Mouse (Mus musculus): ENCODE measurements around the gene Fign. TPM values are rescaled to one million over a fixed set of nuclear protein-coding genes. Genes with fewer than 3 reads are reported as not detected.

Gene Fign
- polyA plus RNA-seq, 1 experiment from 2014 or later = 17.0 TPM

DNA sequence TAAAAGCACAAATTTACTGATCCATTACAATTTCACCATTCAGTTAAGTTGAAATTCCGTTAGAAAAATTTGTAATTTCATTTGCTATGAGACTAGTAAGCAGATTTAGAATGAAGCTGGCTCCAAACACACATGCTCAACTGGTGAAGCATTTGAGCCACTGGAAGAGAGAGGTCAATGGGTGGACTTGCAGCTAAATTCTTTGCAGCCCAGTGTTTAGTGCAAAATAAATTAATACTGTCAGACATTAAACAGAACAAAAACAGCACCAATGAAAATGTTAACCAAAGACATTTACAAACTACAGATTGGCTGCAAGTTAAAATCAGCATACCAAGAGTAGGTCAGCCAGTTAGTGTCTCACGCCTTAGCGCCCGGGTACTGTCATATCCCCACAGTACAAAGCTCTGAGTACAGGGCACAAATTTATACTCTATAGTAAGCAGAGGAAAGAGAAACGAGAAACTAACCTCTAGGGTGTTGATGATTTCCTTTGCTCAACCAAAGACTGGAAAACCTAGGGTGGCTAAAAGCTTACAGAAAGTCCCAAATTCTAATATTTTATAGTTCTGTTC lies 13.9 kb downstream of the Fign start:
- H3K36me3 ChIP-seq = no peaks in the 10 kb centered on the region
- H3K9ac ChIP-seq (replicated peaks) = no peak overlapping the region
- no peaks in the 10 kb centered on the region for H3K9me3 ChIP-seq
- H3K4me2 ChIP-seq (replicated peaks) = no peak overlapping the region
- H3K4me1 ChIP-seq = peaks cover 27% of the 10 kb centered on the region
- H3K27ac ChIP-seq (replicated peaks) = no peak overlapping the region
- ATAC-seq (ENCODE audit: low FRiP score, low read depth) = no peak
- no peak overlapping the region for H3K4me3 ChIP-seq
- no peaks in the 10 kb centered on the region for H3K27me3 ChIP-seq
- 83% methylated on average over 5 of the region's 5 CpGs for WGBS

- peaks cover 52% of the 10 kb centered on the region for H3K4me1 ChIP-seq
- peak overlapping the region; percentile 29 for H3K4me2 ChIP-seq (replicated peaks)
- 10% methylated on average over 4 of the region's 4 CpGs for WGBS
- no peak overlapping the region; the same call in 1 of the 2 replicates for H3K9ac ChIP-seq (replicated peaks)
- no peaks in the 10 kb centered on the region for H3K36me3 ChIP-seq
- H3K4me3 ChIP-seq = no peak overlapping the region
- ATAC-seq (ENCODE audit: low FRiP score, low read depth) = peak; percentile 83
- H3K27me3 ChIP-seq = peaks cover 13% of the 10 kb centered on the region; the same call in 1 of the 2 replicates
- H3K9me3 ChIP-seq = no peaks in the 10 kb centered on the region
- peak overlapping the region; percentile 69 for H3K27ac ChIP-seq (replicated peaks)
Observed at GRCm38 (mm10) chr2:64079765-64080164, 18.1 kb downstream of the Fign start.

DNA sequence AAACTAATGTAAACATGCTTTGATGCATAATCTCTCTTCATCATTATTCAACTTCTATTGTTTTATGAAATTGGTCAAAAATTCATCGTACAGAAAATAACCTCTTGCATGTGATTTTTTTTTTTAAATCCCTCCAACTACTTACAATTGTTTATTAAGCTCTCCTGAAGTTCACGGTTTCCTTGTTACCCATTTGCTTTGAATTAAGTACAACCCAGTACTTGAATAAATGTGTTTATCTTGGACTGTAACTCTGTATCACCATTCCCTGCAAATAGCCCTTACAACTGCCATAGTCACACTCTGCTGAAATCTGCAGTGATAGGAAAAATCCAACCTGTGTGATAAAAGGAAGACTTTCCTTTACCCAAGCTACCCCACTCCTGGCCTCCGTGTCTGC lies 19.3 kb downstream of the Fign start:
- WGBS = 62% methylated on average over 3 of the region's 3 CpGs
- peaks cover 57% of the 10 kb centered on the region for H3K4me1 ChIP-seq

GRCm38 (mm10) chr2:64077846-64078245 lies 20.0 kb downstream of the Fign start:
- Histone ChIP-seq H3K9ac (replicated peaks) (no peak overlapping the region), H3K27ac (replicated peaks) (no peak overlapping the region), H3K27me3 (peaks cover 13% of the 10 kb centered on the region; the same call in 1 of the 2 replicates), H3K36me3 (no peaks in the 10 kb centered on the region), H3K4me3 (no peak overlapping the region), H3K9me3 (no peaks in the 10 kb centered on the region), H3K4me1 (peaks cover 57% of the 10 kb centered on the region), H3K4me2 (replicated peaks) (no peak overlapping the region)
- ATAC-seq (ENCODE audit: low FRiP score, low read depth) = no peak
- 56% methylated on average over 2 of the region's 2 CpGs for WGBS

More for the DNA sequence above, 19.3 kb downstream of the Fign start:
- no peaks in the 10 kb centered on the region for H3K9me3 ChIP-seq
- peak overlapping the region; percentile 69; the same call in 1 of the 2 replicates for H3K27ac ChIP-seq (replicated peaks)
- H3K27me3 ChIP-seq = peaks cover 13% of the 10 kb centered on the region; the same call in 1 of the 2 replicates
- no peak overlapping the region for H3K9ac ChIP-seq (replicated peaks)
- ATAC-seq (ENCODE audit: low FRiP score, low read depth) = no peak
- no peaks in the 10 kb centered on the region for H3K36me3 ChIP-seq
- no peak overlapping the region for H3K4me2 ChIP-seq (replicated peaks)
- H3K4me3 ChIP-seq = no peak overlapping the region

GRCm38 (mm10) chr2:64075873-64076272 lies 22.0 kb downstream of the Fign start:
- Histone ChIP-seq H3K27ac (replicated peaks) (no peak overlapping the region), H3K9ac (replicated peaks) (no peak overlapping the region; the same call in 1 of the 2 replicates), H3K4me3 (no peak overlapping the region)

GRCm38 (mm10) chr2:64074602-64075389 lies 23.0 kb downstream of the Fign start:
- Histone ChIP-seq H3K27ac (replicated peaks) (0 out of 2 replicates have a peak overlapping the region, but pooled peaks have one; percentile 12), H3K4me2 (replicated peaks) (peak overlapping the region; percentile 35), H3K4me3 (no peak overlapping the region), H3K9ac (replicated peaks) (no peak overlapping the region), H3K4me1 (peaks cover 38% of the 10 kb centered on the region), H3K9me3 (no peaks in the 10 kb centered on the region), H3K27me3 (peaks cover 13% of the 10 kb centered on the region; the same call in 1 of the 2 replicates), H3K36me3 (no peaks in the 10 kb centered on the region)
- 35% methylated on average over 17 of the region's 17 CpGs for WGBS
- ATAC-seq (ENCODE audit: low FRiP score, low read depth) = no peak

More at GRCm38 (mm10) chr2:64075873-64076272, 22.0 kb downstream of the Fign start:
- H3K9me3 ChIP-seq = no peaks in the 10 kb centered on the region
- peak overlapping the region; percentile 35 for H3K4me2 ChIP-seq (replicated peaks)
- H3K4me1 ChIP-seq = peaks cover 48% of the 10 kb centered on the region
- no peak for ATAC-seq (ENCODE audit: low FRiP score, low read depth)
- H3K36me3 ChIP-seq = no peaks in the 10 kb centered on the region
- H3K27me3 ChIP-seq = peaks cover 13% of the 10 kb centered on the region; the same call in 1 of the 2 replicates
- WGBS = 22% methylated on average over 6 of the region's 6 CpGs

- Histone ChIP-seq H3K27me3 (peaks cover 10% of the 10 kb centered on the region; the same call in 1 of the 2 replicates), H3K4me2 (replicated peaks) (no peak overlapping the region), H3K27ac (replicated peaks) (no peak overlapping the region), H3K9ac (replicated peaks) (no peak overlapping the region), H3K4me1 (peaks cover 24% of the 10 kb centered on the region), H3K36me3 (no peaks in the 10 kb centered on the region), H3K9me3 (no peaks in the 10 kb centered on the region), H3K4me3 (no peak overlapping the region)
- WGBS = 80% methylated on average over 4 of the region's 4 CpGs
- no peak for ATAC-seq (ENCODE audit: low FRiP score, low read depth)
Observed at GRCm38 (mm10) chr2:64072158-64072557, 25.7 kb downstream of the Fign start.

- no peak overlapping the region for H3K9ac ChIP-seq (replicated peaks)
- H3K36me3 ChIP-seq = no peaks in the 10 kb centered on the region
- H3K4me3 ChIP-seq = no peak overlapping the region
- no peak overlapping the region for H3K4me2 ChIP-seq (replicated peaks)
- H3K9me3 ChIP-seq = no peaks in the 10 kb centered on the region
- WGBS = 91% methylated on average over 10 of the region's 10 CpGs
- peaks cover 4% of the 10 kb centered on the region; the same call in 1 of the 2 replicates for H3K27me3 ChIP-seq
- H3K27ac ChIP-seq (replicated peaks) = no peak overlapping the region
- no peak for ATAC-seq (ENCODE audit: low FRiP score, low read depth)
- peaks cover 9% of the 10 kb centered on the region for H3K4me1 ChIP-seq
Observed at GRCm38 (mm10) chr2:64069950-64070695, 27.7 kb downstream of the Fign start.

DNA sequence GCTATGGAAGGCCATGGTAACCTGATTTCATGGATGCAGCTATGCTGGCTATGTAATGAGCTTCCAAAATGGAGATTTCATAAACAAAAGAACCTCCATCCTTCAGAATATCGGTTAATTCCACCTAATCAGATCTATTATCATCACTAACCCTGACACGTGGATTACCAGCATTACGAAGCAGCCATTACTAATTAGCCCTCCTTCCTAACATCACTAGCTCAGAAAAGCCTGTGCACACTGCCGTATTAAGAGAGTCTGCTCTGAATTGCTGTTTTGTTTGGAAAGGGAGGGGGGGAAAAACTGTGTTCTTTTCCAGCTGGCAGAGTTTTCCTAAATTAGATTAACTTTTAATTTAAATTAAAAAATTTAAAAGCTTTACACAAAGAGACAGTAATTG lies 32.3 kb downstream of the Fign start:
- no peaks in the 10 kb centered on the region for H3K36me3 ChIP-seq
- no peak overlapping the region for H3K27ac ChIP-seq (replicated peaks)
- no peaks in the 10 kb centered on the region for H3K27me3 ChIP-seq
- no peak overlapping the region for H3K9ac ChIP-seq (replicated peaks)
- no peak overlapping the region for H3K4me3 ChIP-seq
- H3K4me2 ChIP-seq (replicated peaks) = no peak overlapping the region
- ATAC-seq (ENCODE audit: low FRiP score, low read depth) = peak; percentile 58; the same call in 1 of the 2 replicates
- WGBS = 41% methylated on average over 4 of the region's 4 CpGs
- H3K9me3 ChIP-seq = no peaks in the 10 kb centered on the region
- H3K4me1 ChIP-seq = no peaks in the 10 kb centered on the region; the same call in 1 of the 2 replicates

GRCm38 (mm10) chr2:64059477-64059876 lies 38.4 kb downstream of the Fign start:
- Histone ChIP-seq H3K9ac (replicated peaks) (no peak overlapping the region), H3K27me3 (no peaks in the 10 kb centered on the region), H3K4me3 (no peak overlapping the region), H3K4me1 (no peaks in the 10 kb centered on the region; the same call in 1 of the 2 replicates), H3K9me3 (no peaks in the 10 kb centered on the region), H3K36me3 (no peaks in the 10 kb centered on the region), H3K4me2 (replicated peaks) (no peak overlapping the region), H3K27ac (replicated peaks) (no peak overlapping the region)
- ATAC-seq (ENCODE audit: low FRiP score, low read depth) = no peak
- 87% methylated on average over 5 of the region's 5 CpGs for WGBS

GRCm38 (mm10) chr2:64048142-64048541 lies 49.7 kb downstream of the Fign start:
- ATAC-seq (ENCODE audit: low FRiP score, low read depth) = no peak
- no peaks in the 10 kb centered on the region for H3K9me3 ChIP-seq
- H3K27ac ChIP-seq (replicated peaks) = no peak overlapping the region
- no peak overlapping the region for H3K4me2 ChIP-seq (replicated peaks)
- H3K4me3 ChIP-seq = no peak overlapping the region
- H3K36me3 ChIP-seq = no peaks in the 10 kb centered on the region
- H3K9ac ChIP-seq (replicated peaks) = no peak overlapping the region
- H3K4me1 ChIP-seq = peaks cover 1% of the 10 kb centered on the region; the same call in 1 of the 2 replicates
- WGBS = 89% methylated on average over 2 of the region's 2 CpGs
- H3K27me3 ChIP-seq = no peaks in the 10 kb centered on the region
